8 mouse cellular contexts compared by ENCODE assay signal in the genomic region with DNA sequence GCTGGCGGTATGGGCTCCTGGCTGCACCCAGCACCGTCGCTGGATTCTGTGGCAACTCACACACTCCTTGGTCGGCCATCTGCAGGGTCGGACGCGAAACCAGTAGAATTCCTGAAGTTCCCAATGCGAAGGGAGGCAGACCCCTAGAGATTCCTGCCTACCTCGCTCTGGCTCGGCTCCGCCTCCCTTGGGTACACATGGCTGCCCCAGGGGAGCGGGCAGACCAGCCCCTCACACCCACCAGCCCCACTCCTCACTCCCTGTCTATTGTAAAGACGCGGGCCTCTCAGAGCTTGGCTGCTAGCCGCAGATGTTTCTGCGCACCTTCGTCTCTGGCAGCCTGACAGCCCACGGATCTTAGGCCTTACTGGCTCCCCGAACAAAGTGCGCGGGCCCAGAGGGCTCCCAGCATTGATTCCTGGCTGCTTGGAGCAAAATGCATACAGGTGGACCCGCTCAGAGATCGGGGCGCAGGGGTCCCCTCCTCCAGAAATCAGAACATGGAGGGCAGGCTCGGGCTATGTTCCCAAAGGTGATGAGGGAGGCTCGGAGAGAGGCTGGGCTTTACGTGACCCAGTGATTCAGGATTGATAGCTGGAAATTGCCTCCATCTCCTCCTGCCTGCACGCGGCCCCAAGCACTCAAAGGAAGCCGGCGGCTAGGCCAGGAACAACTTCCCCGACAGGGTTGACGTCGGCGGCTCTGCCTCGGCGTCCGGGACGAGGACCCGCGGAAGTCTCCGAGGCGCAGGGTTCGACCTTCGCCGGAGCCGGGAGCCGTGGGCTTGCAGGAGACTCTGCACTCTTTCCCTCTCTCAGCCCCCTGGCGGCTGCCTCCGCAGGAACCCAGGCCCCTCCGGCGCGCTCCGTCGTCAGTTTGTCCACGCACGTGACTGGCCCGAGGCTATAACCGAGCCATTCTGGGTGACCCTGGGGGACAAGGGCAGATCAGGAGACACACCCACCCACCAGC. TPM values are rescaled to one million over a fixed set of nuclear protein-coding genes. Genes with fewer than 3 reads are reported as not detected.
A peak's percentile ranks its signal among the peaks of the same experiment; 100 is the strongest.
DNase-seq lines count a peak whose midpoint lies in the region; ATAC-seq lines count a peak whose summit lies in the region.

No protein-coding gene starts in this region.

- intact Hi-C loops in left cerebral cortex, postnatal 25 days (cut with DNase I) = no loop called here

- 6% methylated on average over 42 of the region's 59 CpGs for WGBS in embryonic facial prominence, embryonic 14.5 days
- WGBS in intestine, embryonic 15.5 days = 4% methylated on average over 59 of the region's 59 CpGs
- under 1% methylated on average over 59 of the region's 59 CpGs for WGBS in neural tube, embryonic 13.5 days

- no peak overlapping the region for H3K27ac ChIP-seq in embryonic facial prominence, embryonic 14.5 days (replicated peaks; ENCODE audit: low read depth, low read length)
- H3K27ac ChIP-seq in intestine, embryonic 15.5 days = no peak overlapping the region
- H3K27ac ChIP-seq in neural tube, embryonic 13.5 days (replicated peaks) = no peak overlapping the region

- H3K9me3 ChIP-seq in embryonic facial prominence, embryonic 14.5 days (ENCODE audit: control insufficient read depth, low read length) = no peaks in the 10 kb centered on the region
- H3K9me3 ChIP-seq in intestine, embryonic 15.5 days = no peaks in the 10 kb centered on the region
- H3K9me3 ChIP-seq in neural tube, embryonic 13.5 days = no peaks in the 10 kb centered on the region

- H3K4me3 ChIP-seq in embryonic facial prominence, embryonic 14.5 days (ENCODE audit: low read depth, low read length) = peak overlapping the region; percentile 32
- peak overlapping the region; percentile 26 for H3K4me3 ChIP-seq in intestine, embryonic 15.5 days (replicated peaks)
- peak overlapping the region; percentile 22 for H3K4me3 ChIP-seq in neural tube, embryonic 13.5 days

- peaks cover 19% of the 10 kb centered on the region; the same call in 1 of the 2 replicates for H3K4me1 ChIP-seq in embryonic facial prominence, embryonic 14.5 days (ENCODE audit: control insufficient read depth, insufficient read depth, low read length)
- H3K4me1 ChIP-seq in intestine, embryonic 15.5 days (replicated peaks) = peaks cover 39% of the 10 kb centered on the region
- peaks cover 41% of the 10 kb centered on the region for H3K4me1 ChIP-seq in neural tube, embryonic 13.5 days (replicated peaks)

- DNase-seq in kidney, postnatal 10 days = peak; percentile 69
- no peak for DNase-seq in kidney, adult 8-10 months
- no peak for DNase-seq in embryonic facial prominence, embryonic 14.5 days (ENCODE audit: low spot score)
- no peak for DNase-seq in gastrocnemius, adult 18-20 months (ENCODE audit: low spot score)
- DNase-seq in left cerebral cortex, postnatal 25 days (ENCODE audit: low spot score in 2 of 2) = no peak
- DNase-seq in layer of hippocampus, postnatal 36 days = no peak

- no peaks in the 10 kb centered on the region for H3K36me3 ChIP-seq in embryonic facial prominence, embryonic 14.5 days (ENCODE audit: control insufficient read depth, insufficient read depth, low read length)
- H3K36me3 ChIP-seq in intestine, embryonic 15.5 days = no peaks in the 10 kb centered on the region
- no peaks in the 10 kb centered on the region for H3K36me3 ChIP-seq in neural tube, embryonic 13.5 days

- ATAC-seq in embryonic facial prominence, embryonic 14.5 days (ENCODE audit: low read depth) = 0 out of 2 replicates have a peak, but pooled peaks have one; percentile 27
- peak; percentile 42 for ATAC-seq in intestine, embryonic 15.5 days
- no peak for ATAC-seq in neural tube, embryonic 13.5 days (ENCODE audit: low read depth)

- no peak overlapping the region; the same call in 1 of the 2 replicates for H3K9ac ChIP-seq in embryonic facial prominence, embryonic 14.5 days (ENCODE audit: low read depth, low read length)
- 0 out of 2 replicates have a peak overlapping the region, but pooled peaks have one; percentile 11 for H3K9ac ChIP-seq in intestine, embryonic 15.5 days
- no peak overlapping the region for H3K9ac ChIP-seq in neural tube, embryonic 13.5 days

- peaks cover 66% of the 10 kb centered on the region for H3K27me3 ChIP-seq in embryonic facial prominence, embryonic 14.5 days (replicated peaks; ENCODE audit: control insufficient read depth, insufficient read depth, low read length)
- H3K27me3 ChIP-seq in intestine, embryonic 15.5 days (replicated peaks) = peaks cover 69% of the 10 kb centered on the region
- peaks cover 93% of the 10 kb centered on the region for H3K27me3 ChIP-seq in neural tube, embryonic 13.5 days

- H3K4me2 ChIP-seq in embryonic facial prominence, embryonic 14.5 days (ENCODE audit: low read depth, low read length) = peak overlapping the region; percentile 43
- peak overlapping the region; percentile 77 for H3K4me2 ChIP-seq in intestine, embryonic 15.5 days (replicated peaks)
- peak overlapping the region; percentile 40 for H3K4me2 ChIP-seq in neural tube, embryonic 13.5 days

RNA-seq across cellular contexts. Expression of a gene that starts 0.9 kb away (rescaled TPM):
- polyA plus RNA-seq in embryonic facial prominence, embryonic 14.5 days (2014; fragmentation: Nextera tagmentation; extraction: Ambion mirVana) = 10.5 and 12.4 TPM in 2 replicates
- polyA plus RNA-seq in intestine, embryonic 15.5 days (2015; fragmentation: Nextera tagmentation; extraction: Ambion mirVana) = 0.23 and 0.49 TPM in 2 replicates
- polyA plus RNA-seq in neural tube, embryonic 13.5 days (2015; fragmentation: Nextera tagmentation; extraction: Ambion mirVana) = 1.5 and 2.2 TPM in 2 replicates
- 10 to 100 TPM in 1 of 2 experiments, 1 to 10 TPM in 1; 9.3 to 20.9 TPM for total RNA-seq in gastrocnemius, adult 18-20 months (2021)
- total RNA-seq in left cerebral cortex, postnatal 25 days (2021) = 1 to 10 TPM in 1 of 2 experiments, under 1 TPM in 1; 0.96 to 1.5 TPM
- total RNA-seq in layer of hippocampus, postnatal 36 days (2021) = 1 to 10 TPM; 1.3 to 1.5 TPM

RNA-seq across cellular contexts. Expression of a gene that starts 30.9 kb away (rescaled TPM):
- polyA plus RNA-seq in embryonic facial prominence, embryonic 14.5 days (2014; fragmentation: Nextera tagmentation; extraction: Ambion mirVana) = 3.0 and 3.1 TPM in 2 replicates
- 2.2 and 2.5 TPM in 2 replicates for polyA plus RNA-seq in intestine, embryonic 15.5 days (2015; fragmentation: Nextera tagmentation; extraction: Ambion mirVana)
- 9.5 and 13.6 TPM in 2 replicates for polyA plus RNA-seq in neural tube, embryonic 13.5 days (2015; fragmentation: Nextera tagmentation; extraction: Ambion mirVana)
- total RNA-seq in gastrocnemius, adult 18-20 months (2021) = not detected
- total RNA-seq in left cerebral cortex, postnatal 25 days (2021) = 1 to 10 TPM; 1.4 to 2.6 TPM
- 1 to 10 TPM in 1 of 2 experiments, under 1 TPM in 1; 0.85 to 1.2 TPM for total RNA-seq in layer of hippocampus, postnatal 36 days (2021)

RNA-seq across cellular contexts. Expression of a gene that starts 34.9 kb away (rescaled TPM):
- polyA plus RNA-seq in embryonic facial prominence, embryonic 14.5 days (2014; fragmentation: Nextera tagmentation; extraction: Ambion mirVana) = 2.4 and 2.6 TPM in 2 replicates
- polyA plus RNA-seq in intestine, embryonic 15.5 days (2015; fragmentation: Nextera tagmentation; extraction: Ambion mirVana) = 3.5 and 4.3 TPM in 2 replicates
- polyA plus RNA-seq in neural tube, embryonic 13.5 days (2015; fragmentation: Nextera tagmentation; extraction: Ambion mirVana) = 14.1 and 19.2 TPM in 2 replicates
- under 1 TPM in 1 of 2 experiments, not detected in 1; 0.47 TPM for total RNA-seq in gastrocnemius, adult 18-20 months (2021)
- total RNA-seq in left cerebral cortex, postnatal 25 days (2021) = 100 to 1,000 TPM; 258 to 268 TPM
- 100 to 1,000 TPM; 172 to 185 TPM for total RNA-seq in layer of hippocampus, postnatal 36 days (2021)

RNA-seq across cellular contexts. Expression of a gene that starts 38.4 kb away (rescaled TPM):
- polyA plus RNA-seq in embryonic facial prominence, embryonic 14.5 days (2014; fragmentation: Nextera tagmentation; extraction: Ambion mirVana) = 34.1 and 43.5 TPM in 2 replicates
- polyA plus RNA-seq in intestine, embryonic 15.5 days (2015; fragmentation: Nextera tagmentation; extraction: Ambion mirVana) = 39.0 and 42.7 TPM in 2 replicates
- polyA plus RNA-seq in neural tube, embryonic 13.5 days (2015; fragmentation: Nextera tagmentation; extraction: Ambion mirVana) = 163 and 189 TPM in 2 replicates
- total RNA-seq in gastrocnemius, adult 18-20 months (2021) = 1 to 10 TPM; 2.4 to 4.4 TPM
- total RNA-seq in left cerebral cortex, postnatal 25 days (2021) = 100 to 1,000 TPM; 961 to 977 TPM
- total RNA-seq in layer of hippocampus, postnatal 36 days (2021) = 100 to 1,000 TPM; 548 to 589 TPM

Comparison
In these comparisons a context has a peak if more than half of its experiments do, and no peak if none do; other contexts are left out.
1. RNA of a gene that starts 0.9 kb away (total RNA-seq): 9.3 to 20.9 TPM in gastrocnemius, adult 18-20 months; 1.3 to 1.5 TPM in layer of hippocampus, postnatal 36 days and 0.96 to 1.5 TPM in left cerebral cortex, postnatal 25 days; every median in the first group is over 4 times any median in the second.
2. RNA of a gene that starts 34.9 kb away (total RNA-seq): 258 to 268 TPM in left cerebral cortex, postnatal 25 days and 172 to 185 TPM in layer of hippocampus, postnatal 36 days; 0.47 TPM in gastrocnemius, adult 18-20 months; every median in the first group is over 100 times any median in the second.
3. Peak in every context shown above with its lines, with median percentiles within 50 percentile points of each other: H3K4me2 ChIP-seq and H3K4me3 ChIP-seq.